Mouse (Mus musculus) right cerebral cortex, postnatal 14 days (tissue): ENCODE measurements around the gene Ythdf2.

Experiments used
- DNase-seq: peaks from one replicate; pipeline ENCODE4 v3.0.0; 2022

Gene Ythdf2

DNA sequence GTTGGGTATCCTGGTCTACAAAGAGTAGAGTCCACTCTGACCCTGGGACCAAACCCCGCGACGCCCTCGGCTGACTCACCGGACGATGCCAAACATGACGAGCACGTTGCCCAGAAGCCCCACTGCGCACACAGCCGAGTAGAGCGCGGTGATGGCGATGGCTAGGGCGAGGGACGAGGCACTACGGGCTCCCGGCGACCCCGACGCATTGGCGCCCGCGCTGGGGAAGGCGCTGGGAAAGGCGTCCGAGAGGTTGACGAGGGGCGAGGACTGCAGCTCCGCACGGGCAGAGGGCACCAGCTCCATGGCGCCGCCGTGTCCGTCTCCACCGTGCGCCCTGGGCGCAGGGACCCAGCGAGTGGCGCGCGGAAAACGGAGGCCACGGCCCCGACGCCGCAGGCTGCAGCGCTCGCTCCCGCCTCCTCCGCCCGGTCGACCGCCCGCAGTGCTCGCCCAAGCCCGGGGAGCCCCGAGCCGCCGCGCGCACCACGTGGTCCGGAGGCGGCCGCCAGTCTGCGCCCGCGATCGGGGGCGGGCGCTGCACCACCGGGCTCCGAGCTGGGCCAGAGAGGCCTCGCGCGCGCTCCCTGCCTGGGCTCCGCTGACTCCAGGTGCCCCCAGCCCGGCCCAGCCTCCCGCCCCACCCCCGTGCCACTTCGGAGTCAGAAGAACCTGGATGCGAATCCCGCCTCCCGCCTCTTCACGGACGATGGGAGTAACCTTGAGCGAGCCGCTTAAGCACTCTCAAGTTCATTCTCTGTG is 67.8 kb downstream of the Ythdf2 start, which contains the start of gene Oprd1:
TSS of gene Oprd1 (minus strand) at position 407 of the 762 bp plus-strand sequence.
- peak; percentile 48 for DNase-seq

DNA sequence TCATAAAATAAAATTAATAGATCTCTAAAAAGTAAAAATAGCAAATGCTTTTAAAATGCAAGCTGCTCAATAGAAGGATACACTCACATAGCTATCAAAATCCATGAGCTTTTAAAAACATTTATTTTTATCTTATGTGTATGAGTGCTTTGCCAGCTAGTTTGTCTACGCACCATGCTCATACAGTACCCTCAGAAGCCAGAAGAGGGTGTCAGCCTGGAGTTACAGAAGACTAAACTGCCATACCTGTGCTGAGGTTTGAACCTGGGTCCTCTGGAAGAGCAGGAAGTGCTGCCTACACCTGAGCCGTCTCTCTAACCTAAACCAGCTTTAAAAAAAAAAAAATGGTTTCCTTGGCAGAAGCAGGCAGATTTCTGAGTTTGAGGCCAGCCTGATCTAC is 73.5 kb downstream of the Ythdf2 start:
- DNase-seq, result no peak

DNA sequence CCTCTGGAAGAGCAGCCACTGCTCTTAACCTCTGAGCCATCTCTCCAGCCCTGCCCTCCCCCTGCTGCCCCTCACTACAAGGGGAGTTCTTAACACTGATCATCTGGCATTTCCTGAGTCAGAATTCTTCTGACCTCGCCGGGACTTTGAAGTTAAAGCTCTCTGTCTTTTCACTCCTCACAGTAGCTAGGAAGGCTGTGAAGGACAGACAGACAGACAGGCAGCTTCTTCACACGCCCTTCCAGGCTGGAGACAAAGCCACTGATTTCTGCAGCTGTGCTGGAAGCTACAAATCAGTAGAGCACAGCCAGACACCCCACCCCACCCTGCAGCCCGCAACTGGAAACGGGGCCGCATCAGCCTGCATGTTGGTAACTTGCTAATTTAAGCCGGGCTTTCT is 75.1 kb downstream of the Ythdf2 start:
- DNase-seq, result no peak
